Mouse (Mus musculus) large intestine, adult 2 months (tissue): ENCODE results near the gene Cnrip1. TPM values are rescaled to one million over a fixed set of nuclear protein-coding genes. Genes with fewer than 3 reads are reported as not detected.

Experiments used
- DNase-seq: peaks from one replicate; pipeline ENCODE4 v3.0.0-alpha.2; 2012; ENCODE audit warnings: low read depth, low spot score
- WGBS: fragments of 180-500 bp; shearing (Covaris S2); methylation state at CpG from one replicate; pipeline ENCODE4 v1.1.7; 2018; 5-methylcytosine and 5-hydroxymethylcytosine counted together
- polyA plus RNA-seq: library from polyadenylated mRNA; depleted of rRNA; stranded (reverse); fragments of >200 nt; gene quantifications from 2 replicates; pipeline ENCODE4 v1.2.3, GENCODE M21; 2012; rRNA removed

The Cnrip1 gene
- polyA plus RNA-seq, 1 experiment = 3.2 TPM

DNA sequence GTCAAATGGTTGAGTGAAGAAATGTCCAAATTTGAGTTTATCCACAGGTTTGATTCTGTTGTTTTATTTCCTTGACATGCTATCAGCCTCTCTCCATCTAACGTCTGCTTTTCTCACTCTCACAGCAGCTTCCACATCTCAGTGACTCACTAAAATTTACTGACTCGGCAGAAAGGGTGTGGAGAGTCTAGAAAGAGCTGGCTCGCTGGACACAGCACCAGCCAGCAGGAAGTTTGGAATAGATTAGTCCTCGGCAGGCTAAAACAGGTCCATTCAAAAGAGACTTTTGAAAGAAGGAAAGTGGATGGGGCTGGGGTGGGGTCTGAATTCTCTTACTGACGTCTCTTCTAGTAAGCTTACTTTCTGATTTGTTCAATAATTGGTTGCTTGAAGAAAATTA, 34.7 kb downstream of the Cnrip1 start:
- DNase-seq = no peak
- WGBS = 19% methylated on average over 5 of the region's 5 CpGs

GRCm38 (mm10) chr11:17106936-17107335, 55.5 kb downstream of the Cnrip1 start:
- DNase-seq = no peak
- WGBS = 78% methylated on average over 5 of the region's 5 CpGs

GRCm38 (mm10) chr11:17107359-17107758, 56.0 kb downstream of the Cnrip1 start:
- no peak for DNase-seq
- WGBS = 47% methylated on average over 6 of the region's 6 CpGs

DNA sequence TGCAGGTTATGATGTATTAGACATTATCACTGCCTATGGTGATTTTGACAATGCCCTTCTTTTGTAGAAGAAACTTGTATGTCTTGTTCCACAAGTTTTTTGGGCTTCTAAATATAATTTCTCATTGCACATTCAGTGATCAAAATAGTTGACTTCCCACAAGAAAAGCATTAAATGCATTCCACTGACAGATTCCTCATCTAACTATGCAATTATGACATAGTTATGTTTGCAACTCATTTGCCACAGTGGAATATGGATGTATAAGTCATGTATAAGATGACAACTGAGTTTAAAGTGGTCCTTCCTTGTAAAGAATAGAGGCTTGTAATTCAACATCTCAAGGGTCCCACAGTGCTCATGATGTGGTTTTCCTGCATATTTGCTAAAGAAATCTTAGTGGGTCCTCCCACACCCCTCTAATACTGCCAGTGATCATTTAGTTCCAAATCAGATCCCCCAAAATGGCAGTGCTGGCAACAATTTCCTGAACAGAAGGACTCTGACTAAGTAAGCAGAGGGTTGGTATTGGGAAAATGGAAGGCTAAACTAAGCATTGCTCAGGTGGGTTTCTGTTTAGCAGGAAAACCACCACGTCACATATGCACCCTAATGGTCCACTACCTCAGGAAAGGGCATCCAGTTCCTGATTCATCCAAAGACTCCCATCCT, 61.2 kb downstream of the Cnrip1 start:
- DNase-seq = no peak
- 55% methylated on average over 1 of the region's 1 CpGs for WGBS

GRCm38 (mm10) chr11:17126418-17126817, 75.0 kb downstream of the Cnrip1 start:
- WGBS = 30% methylated on average over 2 of the region's 2 CpGs
- no peak for DNase-seq

Other genes with a start within 250 kb of the Cnrip1 start
- 0.26 and 0.97 TPM in 2 replicates for gene Fbxo48, start 100.2 kb upstream of the Cnrip1 start, polyA plus RNA-seq
- gene Plek, start 795 bp downstream of the Cnrip1 start, polyA plus RNA-seq = 1.5 and 1.8 TPM in 2 replicates
- gene Ppp3r1, start 107.7 kb downstream of the Cnrip1 start, polyA plus RNA-seq = 17.3 and 22.2 TPM in 2 replicates
- gene Wdr92, start 130.5 kb downstream of the Cnrip1 start, polyA plus RNA-seq = 6.8 and 7.3 TPM in 2 replicates
- 4.5 and 4.9 TPM in 2 replicates for gene Pno1, start 160.0 kb downstream of the Cnrip1 start, polyA plus RNA-seq
- gene C1d, start 206.0 kb downstream of the Cnrip1 start, polyA plus RNA-seq = 14.5 and 15.2 TPM in 2 replicates